Mouse (Mus musculus): Measurements from ENCODE around the gene Gm20388. TPM values are rescaled to one million over a fixed set of nuclear protein-coding genes. Genes with fewer than 3 reads are reported as not detected.

Gene Gm20388
- polyA plus RNA-seq (2012; rRNA removed) = 22.0 and 23.9 TPM in 2 replicates

DNA sequence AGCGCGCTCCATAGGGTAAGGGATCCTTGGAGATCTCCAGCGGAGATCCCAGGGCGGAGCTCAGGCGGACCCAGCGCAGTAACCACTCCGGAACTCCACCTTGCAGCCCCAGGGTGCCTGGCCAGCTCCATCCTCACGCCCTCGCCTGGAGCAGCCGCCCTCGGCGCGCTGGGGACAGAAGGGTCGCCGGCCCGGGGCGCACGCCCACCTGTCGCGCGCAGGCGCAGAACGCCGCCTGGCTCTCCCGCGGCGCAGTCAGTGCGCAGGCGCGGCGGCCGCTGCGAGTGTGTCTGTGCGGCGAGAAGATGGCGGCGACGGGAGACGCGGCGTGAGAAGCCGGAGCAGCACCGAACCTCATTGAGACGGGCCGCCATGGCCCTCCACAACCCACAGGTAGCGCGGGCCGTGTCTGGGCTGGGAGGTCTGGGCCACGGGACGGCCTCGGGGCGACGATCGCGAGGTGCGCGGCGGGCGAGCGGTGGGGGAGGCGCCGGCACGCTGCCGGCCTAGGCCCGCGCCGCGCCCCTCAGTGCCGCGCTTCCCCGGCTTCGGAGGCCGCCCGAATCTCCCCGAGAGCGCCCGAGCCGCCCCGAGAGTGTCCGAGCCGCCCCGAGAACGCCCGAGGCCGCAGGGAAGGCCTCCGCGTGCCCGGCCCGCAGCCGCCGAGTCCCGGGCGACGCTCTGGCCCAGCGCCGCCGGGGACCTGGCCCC is at the start of gene Gm20388:
TSS of gene Gm20388 (plus strand) at position 295 of the 711 bp plus-strand sequence.
- TF ChIP-seq POLR2A (IDR thresholded peaks at IDR 0.05; ENCODE audit: extremely low read depth, insufficient read depth, low read length) = peak; percentile 46; the same call in 1 of the 2 replicates
- TF ChIP-seq CTCF (IDR thresholded peaks at IDR 0.05; ENCODE audit: extremely low read depth, insufficient read depth, low read length) = no peak
- Histone ChIP-seq H3K4me3 (ENCODE audit: insufficient read depth, low read length) (peak within 1 kb of the TSS; percentile 69), H3K27ac (ENCODE audit: insufficient read depth, low read length) (peak within 1 kb of the TSS; percentile 79), H3K4me1 (ENCODE audit: control insufficient read depth, insufficient read depth, low read length) (peaks cover 2% of the 10 kb centered on the region)

DNA sequence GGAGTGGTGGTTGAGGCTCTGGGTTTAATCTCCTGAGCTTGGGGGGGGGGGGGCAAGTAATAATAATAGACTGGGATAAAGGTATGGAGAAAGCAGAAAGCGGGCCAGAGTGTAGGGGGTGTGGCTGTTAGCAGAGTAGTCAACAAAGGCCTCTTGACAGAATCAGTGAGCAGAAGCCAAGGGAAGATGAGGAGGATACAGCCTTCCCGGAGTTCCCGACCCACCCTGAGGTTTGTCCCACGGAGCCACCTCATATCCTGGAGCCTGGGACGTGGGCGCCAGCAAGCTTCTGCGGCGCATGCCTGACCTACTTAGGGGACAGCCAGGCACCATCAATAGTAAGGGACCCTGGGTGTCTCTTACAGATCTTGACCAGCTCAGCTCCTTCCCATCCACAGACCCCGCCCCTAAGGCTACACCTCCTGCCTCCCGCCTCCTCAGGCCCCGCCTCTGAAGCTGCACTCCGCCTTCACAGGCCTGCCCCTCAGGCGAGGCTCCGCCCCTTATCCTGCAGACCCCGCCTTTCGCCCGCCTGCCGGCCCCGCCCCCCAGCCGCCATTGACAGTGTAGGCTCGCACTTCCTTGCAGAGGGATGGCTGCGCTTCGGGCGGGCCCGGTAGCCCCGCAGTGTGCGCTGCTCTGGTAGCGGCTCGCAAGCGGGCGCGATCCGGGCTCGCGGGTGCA is 48.8 kb upstream of the Gm20388 start, which contains the start of gene Klhl36:
TSS of gene Klhl36 (plus strand) at position 561 of the 684 bp plus-strand sequence.
- H3K4me1 ChIP-seq (ENCODE audit: control insufficient read depth, insufficient read depth, low read length) = peaks cover 2% of the 10 kb centered on the region; the same call in 1 of the 2 replicates
- peak within 1 kb of the TSS; percentile 81 for H3K4me3 ChIP-seq (ENCODE audit: insufficient read depth, low read length)
- TF ChIP-seq CTCF (IDR thresholded peaks at IDR 0.05; ENCODE audit: extremely low read depth, insufficient read depth, low read length) (no peak), POLR2A (IDR thresholded peaks at IDR 0.05; ENCODE audit: extremely low read depth, insufficient read depth, low read length) (peak; percentile 65; the same call in 1 of the 2 replicates)
- no peak within 1 kb of the TSS for H3K27ac ChIP-seq (ENCODE audit: insufficient read depth, low read length)

DNA sequence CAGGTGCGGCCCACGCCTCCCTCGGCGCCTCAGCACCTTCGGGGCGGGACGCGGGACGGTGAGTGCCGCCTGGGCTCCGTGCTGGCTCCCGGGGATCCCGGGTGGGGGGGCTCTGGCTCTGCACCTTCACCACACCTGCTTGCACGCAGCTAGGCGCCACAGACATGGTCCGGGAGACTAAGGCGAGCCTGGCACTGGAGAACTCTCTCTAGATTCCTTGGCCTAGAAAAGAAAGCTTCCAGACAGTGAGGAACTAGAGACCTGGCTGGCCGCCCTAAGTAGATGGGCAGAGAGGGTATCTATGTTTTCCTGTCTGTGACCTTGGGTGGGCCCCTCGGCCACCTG is 48.3 kb upstream of the Gm20388 start:
- H3K4me3 ChIP-seq (ENCODE audit: insufficient read depth, low read length) = peak overlapping the region; percentile 81

DNA sequence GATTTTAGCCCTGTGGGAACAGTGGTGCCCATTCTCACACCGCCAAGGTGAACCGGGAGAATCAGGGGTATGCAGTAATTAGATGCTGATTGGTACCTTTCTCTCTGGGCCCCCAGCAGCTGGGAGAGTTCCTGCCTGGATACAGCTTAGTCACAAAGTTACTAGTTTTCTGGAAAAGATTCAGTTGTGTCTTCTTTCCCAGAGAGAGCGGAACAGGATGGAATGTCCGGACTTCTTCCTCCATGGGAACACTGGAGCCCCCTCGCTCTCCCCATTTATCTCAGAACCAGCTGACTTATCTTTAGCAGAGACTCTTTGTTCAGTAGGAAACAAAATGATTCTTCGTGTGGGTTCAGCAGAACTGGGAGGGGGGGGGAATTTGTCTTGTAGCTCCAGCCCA is 47.9 kb upstream of the Gm20388 start:
- no peak overlapping the region for H3K27ac ChIP-seq (ENCODE audit: insufficient read depth, low read length)
- peaks cover 2% of the 10 kb centered on the region; the same call in 1 of the 2 replicates for H3K4me1 ChIP-seq (ENCODE audit: control insufficient read depth, insufficient read depth, low read length)
- H3K4me3 ChIP-seq (ENCODE audit: insufficient read depth, low read length) = peak overlapping the region; percentile 81
- TF ChIP-seq CTCF (IDR thresholded peaks at IDR 0.05; ENCODE audit: extremely low read depth, insufficient read depth, low read length) (no peak), POLR2A (IDR thresholded peaks at IDR 0.05; ENCODE audit: extremely low read depth, insufficient read depth, low read length) (no peak)

More for the DNA sequence above, 48.3 kb upstream of the Gm20388 start:
- Histone ChIP-seq H3K4me1 (ENCODE audit: control insufficient read depth, insufficient read depth, low read length) (peaks cover 2% of the 10 kb centered on the region; the same call in 1 of the 2 replicates), H3K27ac (ENCODE audit: insufficient read depth, low read length) (no peak overlapping the region)
- no peak for TF ChIP-seq POLR2A (IDR thresholded peaks at IDR 0.05; ENCODE audit: extremely low read depth, insufficient read depth, low read length)
- no peak for TF ChIP-seq CTCF (IDR thresholded peaks at IDR 0.05; ENCODE audit: extremely low read depth, insufficient read depth, low read length)

DNA sequence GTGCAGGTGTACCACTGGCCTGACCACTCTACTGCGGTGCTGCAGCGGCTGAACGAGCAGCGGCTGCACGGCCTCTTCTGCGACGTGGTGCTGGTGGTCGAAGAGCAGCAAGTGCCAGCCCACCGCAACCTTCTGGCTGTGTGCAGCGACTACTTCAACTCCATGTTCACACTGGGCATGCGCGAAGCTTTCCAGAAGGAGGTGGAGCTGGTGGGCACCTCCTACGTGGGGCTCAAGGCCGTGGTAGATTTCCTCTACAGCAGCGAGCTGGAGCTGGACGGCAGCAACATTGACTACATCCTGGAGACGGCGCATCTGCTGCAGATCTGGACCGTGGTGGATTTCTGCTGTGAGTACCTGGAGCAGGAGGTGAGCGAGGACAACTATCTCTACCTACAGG is 41.0 kb upstream of the Gm20388 start:
- TF ChIP-seq POLR2A (IDR thresholded peaks at IDR 0.05; ENCODE audit: extremely low read depth, insufficient read depth, low read length) (no peak), CTCF (IDR thresholded peaks at IDR 0.05; ENCODE audit: extremely low read depth, insufficient read depth, low read length) (no peak)
- Histone ChIP-seq H3K4me1 (ENCODE audit: control insufficient read depth, insufficient read depth, low read length) (no peaks in the 10 kb centered on the region), H3K4me3 (ENCODE audit: insufficient read depth, low read length) (no peak overlapping the region), H3K27ac (ENCODE audit: insufficient read depth, low read length) (no peak overlapping the region)

GRCm38 (mm10) chr8:119873181-119873580 is 37.5 kb upstream of the Gm20388 start:
- H3K27ac ChIP-seq (ENCODE audit: insufficient read depth, low read length) = no peak overlapping the region
- no peaks in the 10 kb centered on the region for H3K4me1 ChIP-seq (ENCODE audit: control insufficient read depth, insufficient read depth, low read length)
- H3K4me3 ChIP-seq (ENCODE audit: insufficient read depth, low read length) = no peak overlapping the region
- no peak for TF ChIP-seq CTCF (IDR thresholded peaks at IDR 0.05; ENCODE audit: extremely low read depth, insufficient read depth, low read length)
- TF ChIP-seq POLR2A (IDR thresholded peaks at IDR 0.05; ENCODE audit: extremely low read depth, insufficient read depth, low read length) = no peak

DNA sequence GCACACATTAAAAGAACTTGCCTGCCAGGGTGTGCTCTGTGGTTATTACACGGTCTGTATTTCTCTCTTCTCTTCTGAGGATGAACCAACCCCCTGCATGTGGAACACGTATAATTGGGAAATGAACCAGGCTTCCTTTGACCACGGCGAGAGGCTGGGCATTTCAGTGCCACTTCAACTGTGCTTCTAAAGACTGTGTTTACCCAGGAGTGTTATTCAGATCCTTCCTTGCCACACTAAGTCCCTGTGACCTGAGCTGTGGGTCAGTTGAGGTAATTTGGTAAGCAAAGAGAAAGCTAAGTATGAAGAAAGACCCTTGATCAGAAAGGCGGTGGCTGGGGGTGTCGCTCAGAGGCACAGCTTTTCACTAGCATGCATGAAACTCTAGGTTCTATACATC is 29.3 kb upstream of the Gm20388 start:
- H3K4me3 ChIP-seq (ENCODE audit: insufficient read depth, low read length) = no peak overlapping the region
- H3K4me1 ChIP-seq (ENCODE audit: control insufficient read depth, insufficient read depth, low read length) = no peaks in the 10 kb centered on the region
- no peak overlapping the region for H3K27ac ChIP-seq (ENCODE audit: insufficient read depth, low read length)
- no peak for TF ChIP-seq POLR2A (IDR thresholded peaks at IDR 0.05; ENCODE audit: extremely low read depth, insufficient read depth, low read length)

GRCm38 (mm10) chr8:119881917-119882316 is 28.7 kb upstream of the Gm20388 start:
- Histone ChIP-seq H3K27ac (ENCODE audit: insufficient read depth, low read length) (no peak overlapping the region), H3K4me1 (ENCODE audit: control insufficient read depth, insufficient read depth, low read length) (no peaks in the 10 kb centered on the region), H3K4me3 (ENCODE audit: insufficient read depth, low read length) (no peak overlapping the region)
- TF ChIP-seq CTCF (IDR thresholded peaks at IDR 0.05; ENCODE audit: extremely low read depth, insufficient read depth, low read length) (no peak), POLR2A (IDR thresholded peaks at IDR 0.05; ENCODE audit: extremely low read depth, insufficient read depth, low read length) (no peak)

- H3K27ac ChIP-seq (ENCODE audit: insufficient read depth, low read length) = no peak overlapping the region
- no peak for TF ChIP-seq POLR2A (IDR thresholded peaks at IDR 0.05; ENCODE audit: extremely low read depth, insufficient read depth, low read length)
- no peak for TF ChIP-seq CTCF (IDR thresholded peaks at IDR 0.05; ENCODE audit: extremely low read depth, insufficient read depth, low read length)
- H3K4me3 ChIP-seq (ENCODE audit: insufficient read depth, low read length) = no peak overlapping the region
- no peaks in the 10 kb centered on the region for H3K4me1 ChIP-seq (ENCODE audit: control insufficient read depth, insufficient read depth, low read length)
Measured at GRCm38 (mm10) chr8:119883281-119883680, 27.4 kb upstream of the Gm20388 start.

GRCm38 (mm10) chr8:119885612-119886011 is 25.0 kb upstream of the Gm20388 start:
- H3K4me3 ChIP-seq (ENCODE audit: insufficient read depth, low read length) = no peak overlapping the region
- TF ChIP-seq POLR2A (IDR thresholded peaks at IDR 0.05; ENCODE audit: extremely low read depth, insufficient read depth, low read length) = no peak
- no peak for TF ChIP-seq CTCF (IDR thresholded peaks at IDR 0.05; ENCODE audit: extremely low read depth, insufficient read depth, low read length)
- H3K4me1 ChIP-seq (ENCODE audit: control insufficient read depth, insufficient read depth, low read length) = no peaks in the 10 kb centered on the region
- H3K27ac ChIP-seq (ENCODE audit: insufficient read depth, low read length) = no peak overlapping the region

Data from cortical plate, adult 2 months (tissue).